Mouse (Mus musculus) intestine, embryonic 15.5 days (tissue): ENCODE results near the gene Atp5l. TPM values are rescaled to one million over a fixed set of nuclear protein-coding genes. Genes with fewer than 3 reads are reported as not detected.

ENCODE experiments used
- ATAC-seq: fragments of 200-750 bp; cut with Nextera tagmentation; 2 replicates; pipeline ENCODE4 v1.8.0; 2017; ENCODE audit warnings: moderate TSS enrichment, moderate library complexity
- H3K27ac ChIP-seq: fragments of 300-500 bp; sonication (generic); 2 replicates; pipeline ENCODE4 v1.5.1; 2015; ENCODE audit warnings: mild to moderate bottlenecking, inconsistent platforms
- H3K27me3 ChIP-seq: fragments of 300-500 bp; sonication (generic); replicated peaks from 2 replicates; pipeline ENCODE4 v1.6.1; 2015; ENCODE audit warnings: inconsistent platforms
- H3K36me3 ChIP-seq: fragments of 300-500 bp; sonication (generic); 2 replicates; pipeline ENCODE4 v1.6.1; 2015; ENCODE audit warnings: inconsistent platforms
- H3K4me1 ChIP-seq: fragments of 300-500 bp; sonication (generic); replicated peaks from 2 replicates; pipeline ENCODE4 v1.6.1; 2015; ENCODE audit warnings: inconsistent platforms
- H3K4me2 ChIP-seq: fragments of 300-500 bp; sonication (generic); replicated peaks from 2 replicates; pipeline ENCODE4 v1.6.1; 2015; ENCODE audit warnings: mild to moderate bottlenecking, inconsistent platforms
- H3K4me3 ChIP-seq: fragments of 300-500 bp; sonication (generic); replicated peaks from 2 replicates; pipeline ENCODE4 v1.5.1; 2015; ENCODE audit warnings: inconsistent platforms
- H3K9ac ChIP-seq: fragments of 300-500 bp; sonication (generic); 2 replicates; pipeline ENCODE4 v1.6.1; 2015; ENCODE audit warnings: inconsistent platforms
- H3K9me3 ChIP-seq: fragments of 300-500 bp; sonication (generic); 2 replicates; pipeline ENCODE4 v1.6.1; 2016; ENCODE audit warnings: inconsistent platforms
- WGBS: fragments of 180-500 bp; shearing (Covaris S2); methylation state at CpG from one replicate; pipeline ENCODE4 v1.1.7; 2015; 5-methylcytosine and 5-hydroxymethylcytosine counted together
- polyA plus RNA-seq: library from polyadenylated mRNA; unstranded; fragments of >200 nt; fragmentation: Nextera tagmentation; extraction: Ambion mirVana; gene quantifications from 2 replicates; pipeline ENCODE4 v1.2.1, GENCODE M21; 2015

The Atp5l gene
- polyA plus RNA-seq, 1 experiment from 2014 or later: 920 TPM

GRCm38 (mm10) chr9:44890122-44890521, 30.4 kb downstream of the Atp5l start:
- Histone ChIP-seq H3K9me3 (no peaks in the 10 kb centered on the region), H3K9ac (no peak overlapping the region), H3K4me3 (no peak overlapping the region), H3K36me3 (no peaks in the 10 kb centered on the region), H3K27me3 (no peaks in the 10 kb centered on the region), H3K4me2 (no peak overlapping the region), H3K27ac (no peak overlapping the region), H3K4me1 (no peaks in the 10 kb centered on the region)
- ATAC-seq: no peak; the same call in 1 of the 2 replicates
- 46% methylated on average over 2 of the region's 2 CpGs for WGBS

GRCm38 (mm10) chr9:44888114-44888624, 32.4 kb downstream of the Atp5l start:
- no peak for ATAC-seq
- H3K9ac ChIP-seq: no peak overlapping the region
- H3K9me3 ChIP-seq: no peaks in the 10 kb centered on the region
- H3K36me3 ChIP-seq: no peaks in the 10 kb centered on the region
- H3K27me3 ChIP-seq: no peaks in the 10 kb centered on the region
- H3K4me1 ChIP-seq: peaks cover 3% of the 10 kb centered on the region
- no peak overlapping the region for H3K27ac ChIP-seq
- 85% methylated on average over 7 of the region's 7 CpGs for WGBS
- H3K4me2 ChIP-seq: no peak overlapping the region
- H3K4me3 ChIP-seq: no peak overlapping the region

- Histone ChIP-seq H3K4me3 (peak overlapping the region; percentile 99), H3K36me3 (no peaks in the 10 kb centered on the region), H3K4me1 (peaks cover 26% of the 10 kb centered on the region), H3K4me2 (peak overlapping the region; percentile 99), H3K27me3 (no peaks in the 10 kb centered on the region), H3K9ac (peak overlapping the region; percentile 78; the same call in 1 of the 2 replicates), H3K9me3 (no peaks in the 10 kb centered on the region), H3K27ac (peak overlapping the region; percentile 98; the same call in 1 of the 2 replicates)
- WGBS: under 1% methylated on average over 21 of the region's 21 CpGs
- ATAC-seq: no peak
These were observed 37.5 kb downstream of the Atp5l start for GRCm38 (mm10) chr9:44882981-44883569.

GRCm38 (mm10) chr9:44882436-44882980, 38.0 kb downstream of the Atp5l start:
- peak overlapping the region; percentile 99 for H3K4me3 ChIP-seq
- H3K4me1 ChIP-seq: peaks cover 31% of the 10 kb centered on the region
- peak overlapping the region; percentile 78 for H3K9ac ChIP-seq
- WGBS: under 1% methylated on average over 26 of the region's 27 CpGs
- peak overlapping the region; percentile 99 for H3K4me2 ChIP-seq
- H3K27ac ChIP-seq: peak overlapping the region; percentile 98
- no peaks in the 10 kb centered on the region for H3K27me3 ChIP-seq
- H3K36me3 ChIP-seq: no peaks in the 10 kb centered on the region
- no peaks in the 10 kb centered on the region for H3K9me3 ChIP-seq
- peak; percentile 43; the same call in 1 of the 2 replicates for ATAC-seq

- Histone ChIP-seq H3K27ac (peak overlapping the region; percentile 98), H3K9ac (peak overlapping the region; percentile 78), H3K9me3 (no peaks in the 10 kb centered on the region), H3K4me1 (peaks cover 36% of the 10 kb centered on the region), H3K4me2 (peak overlapping the region; percentile 99), H3K27me3 (no peaks in the 10 kb centered on the region), H3K36me3 (no peaks in the 10 kb centered on the region), H3K4me3 (peak overlapping the region; percentile 99)
- WGBS: under 1% methylated on average over 29 of the region's 29 CpGs
- ATAC-seq: peak; percentile 73
These were observed 38.6 kb downstream of the Atp5l start for GRCm38 (mm10) chr9:44881941-44882435.

GRCm38 (mm10) chr9:44881221-44881871, 39.2 kb downstream of the Atp5l start, which contains the start of gene Kmt2a:
Gene Kmt2a (minus strand): TSS chr9:44881296.
- no peaks in the 10 kb centered on the region for H3K9me3 ChIP-seq
- peak within 1 kb of the TSS; percentile 98 for H3K27ac ChIP-seq
- ATAC-seq: peak; percentile 90
- H3K4me1 ChIP-seq: peaks cover 41% of the 10 kb centered on the region
- peak within 1 kb of the TSS; percentile 99 for H3K4me2 ChIP-seq
- H3K36me3 ChIP-seq: no peaks in the 10 kb centered on the region
- H3K27me3 ChIP-seq: no peaks in the 10 kb centered on the region
- H3K4me3 ChIP-seq: peak within 1 kb of the TSS; percentile 99
- peak within 1 kb of the TSS; percentile 97 for H3K9ac ChIP-seq
- WGBS: under 1% methylated on average over 64 of the region's 71 CpGs

GRCm38 (mm10) chr9:44880309-44881081, 40.0 kb downstream of the Atp5l start:
- no peaks in the 10 kb centered on the region for H3K36me3 ChIP-seq
- peak; percentile 26 for ATAC-seq

GRCm38 (mm10) chr9:44879694-44880271, 40.8 kb downstream of the Atp5l start:
- Histone ChIP-seq H3K9ac (peak overlapping the region; percentile 97), H3K27me3 (no peaks in the 10 kb centered on the region), H3K9me3 (no peaks in the 10 kb centered on the region), H3K4me3 (peak overlapping the region; percentile 99), H3K36me3 (no peaks in the 10 kb centered on the region), H3K27ac (peak overlapping the region; percentile 90), H3K4me1 (peaks cover 46% of the 10 kb centered on the region), H3K4me2 (peak overlapping the region; percentile 74)
- under 1% methylated on average over 13 of the region's 13 CpGs for WGBS
- no peak for ATAC-seq

More at GRCm38 (mm10) chr9:44880309-44881081, 40.0 kb downstream of the Atp5l start:
- no peaks in the 10 kb centered on the region for H3K27me3 ChIP-seq
- H3K9ac ChIP-seq: peak overlapping the region; percentile 97
- H3K4me3 ChIP-seq: peak overlapping the region; percentile 99
- peak overlapping the region; percentile 74 for H3K4me2 ChIP-seq
- under 1% methylated on average over 36 of the region's 44 CpGs for WGBS
- peak overlapping the region; percentile 90 for H3K27ac ChIP-seq
- no peaks in the 10 kb centered on the region for H3K9me3 ChIP-seq
- peaks cover 45% of the 10 kb centered on the region for H3K4me1 ChIP-seq

GRCm38 (mm10) chr9:44878776-44879500, 41.6 kb downstream of the Atp5l start:
- Histone ChIP-seq H3K4me1 (peaks cover 51% of the 10 kb centered on the region), H3K9ac (peak overlapping the region; percentile 97; the same call in 1 of the 2 replicates), H3K27ac (peak overlapping the region; percentile 90; the same call in 1 of the 2 replicates), H3K4me2 (peak overlapping the region; percentile 74), H3K9me3 (no peaks in the 10 kb centered on the region), H3K4me3 (peak overlapping the region; percentile 99), H3K36me3 (no peaks in the 10 kb centered on the region), H3K27me3 (no peaks in the 10 kb centered on the region)
- ATAC-seq: no peak
- WGBS: 25% methylated on average over 9 of the region's 9 CpGs

GRCm38 (mm10) chr9:44877686-44878085, 42.9 kb downstream of the Atp5l start:
- H3K27ac ChIP-seq: no peak overlapping the region
- no peak overlapping the region for H3K4me3 ChIP-seq
- no peaks in the 10 kb centered on the region for H3K9me3 ChIP-seq
- H3K4me1 ChIP-seq: peaks cover 51% of the 10 kb centered on the region
- H3K27me3 ChIP-seq: no peaks in the 10 kb centered on the region
- no peaks in the 10 kb centered on the region for H3K36me3 ChIP-seq
- H3K4me2 ChIP-seq: peak overlapping the region; percentile 14; the same call in 1 of the 2 replicates
- H3K9ac ChIP-seq: no peak overlapping the region
- WGBS: 70% methylated on average over 7 of the region's 7 CpGs
- ATAC-seq: no peak

GRCm38 (mm10) chr9:44875476-44875875, 45.1 kb downstream of the Atp5l start:
- ATAC-seq: no peak
- Histone ChIP-seq H3K9me3 (no peaks in the 10 kb centered on the region), H3K27ac (no peak overlapping the region), H3K9ac (no peak overlapping the region), H3K4me2 (no peak overlapping the region), H3K36me3 (no peaks in the 10 kb centered on the region), H3K4me3 (no peak overlapping the region), H3K27me3 (no peaks in the 10 kb centered on the region), H3K4me1 (peaks cover 53% of the 10 kb centered on the region)
- WGBS: 67% methylated on average over 7 of the region's 7 CpGs
